Mouse (Mus musculus): Measurements from ENCODE around the gene Olfr394. TPM values are rescaled to one million over a fixed set of nuclear protein-coding genes. Genes with fewer than 3 reads are reported as not detected.
"Not testable (repeated sequence)": the region's sequence is repeated elsewhere in the genome, so short reads cannot be mapped to it uniquely, and the experiment has no call there.

The Olfr394 gene
- not detected for total RNA-seq (2021)

DNA sequence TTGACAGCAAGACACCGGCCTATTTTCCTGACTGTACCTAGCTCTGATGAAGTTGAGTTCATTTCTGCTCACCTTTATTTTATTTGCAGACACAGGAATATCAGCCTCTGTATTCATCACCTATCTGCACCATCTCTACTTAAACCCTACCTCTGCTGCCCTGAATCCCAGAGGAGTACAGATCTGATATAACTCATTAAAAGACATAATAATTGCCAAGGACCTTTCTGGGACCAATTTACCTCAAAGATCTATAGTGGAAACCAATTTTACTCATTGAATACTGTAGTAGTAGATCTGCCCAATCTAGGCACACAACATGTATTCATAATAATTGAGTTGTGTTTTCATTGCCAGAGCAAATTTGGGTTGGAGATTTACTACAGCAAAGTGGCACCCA is at the start of gene Olfr394:
Gene Olfr394 (minus strand): TSS at position 101 of the 400 bp plus-strand sequence.
- no peak for DNase-seq (ENCODE audit: extremely low spot score in 1 of 2, low spot score in 2 of 2)
- intact Hi-C loops (cut with DNase I): loop anchor here (5.0 kb wide), 1 partner anchor 233 kb away; no protein-coding TSS in a partner anchor

DNA sequence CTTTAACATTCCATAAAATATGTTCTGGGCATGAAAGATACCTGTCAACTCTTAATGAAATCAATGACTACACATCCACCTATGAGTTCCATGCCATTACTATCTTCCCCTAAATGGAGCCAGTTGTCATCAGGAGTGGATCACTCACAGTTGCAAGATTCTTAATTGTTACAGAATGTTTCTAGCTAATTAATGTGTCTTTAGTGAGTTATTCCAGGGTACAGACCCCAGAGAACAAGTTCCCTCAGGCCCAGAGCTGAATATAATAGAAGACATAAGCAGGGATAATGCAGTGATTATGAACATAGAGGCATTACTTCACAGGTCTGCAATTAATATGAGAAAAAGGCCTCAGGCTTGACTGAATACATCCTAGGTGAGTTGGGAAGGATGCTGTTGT is 45.8 kb upstream of the Olfr394 start, which contains the start of gene Olfr23:
Gene Olfr23 (plus strand): TSS at position 301 of the 400 bp plus-strand sequence.
- intact Hi-C loops (cut with DNase I): no loop called here
- no peak for DNase-seq (ENCODE audit: extremely low spot score in 1 of 2, low spot score in 2 of 2)

DNA sequence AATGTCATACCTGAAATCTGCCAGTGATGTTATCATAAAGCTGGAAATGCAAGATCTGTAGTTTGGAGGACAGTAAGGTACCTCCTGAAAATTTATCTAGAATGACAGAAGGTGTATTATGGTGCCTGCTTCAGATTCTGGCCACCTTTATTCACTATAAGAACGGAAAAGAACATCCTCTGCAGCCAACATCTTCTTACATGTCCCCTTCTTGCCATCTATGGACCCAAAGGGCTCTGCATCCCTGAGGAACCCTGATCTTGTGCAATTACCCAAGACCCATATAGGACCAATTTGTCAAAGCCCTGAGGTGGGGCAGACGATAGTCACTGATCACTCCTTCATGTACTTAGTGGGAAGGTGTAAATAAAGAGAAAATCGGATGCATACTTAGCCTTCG is 18.6 kb upstream of the Olfr394 start, which contains the start of gene Olfr395:
Gene Olfr395 (minus strand): TSS at position 101 of the 400 bp plus-strand sequence.
- DNase-seq (ENCODE audit: extremely low spot score in 1 of 2, low spot score in 2 of 2); intact Hi-C loops (cut with DNase I): not testable (repeated sequence)

DNA sequence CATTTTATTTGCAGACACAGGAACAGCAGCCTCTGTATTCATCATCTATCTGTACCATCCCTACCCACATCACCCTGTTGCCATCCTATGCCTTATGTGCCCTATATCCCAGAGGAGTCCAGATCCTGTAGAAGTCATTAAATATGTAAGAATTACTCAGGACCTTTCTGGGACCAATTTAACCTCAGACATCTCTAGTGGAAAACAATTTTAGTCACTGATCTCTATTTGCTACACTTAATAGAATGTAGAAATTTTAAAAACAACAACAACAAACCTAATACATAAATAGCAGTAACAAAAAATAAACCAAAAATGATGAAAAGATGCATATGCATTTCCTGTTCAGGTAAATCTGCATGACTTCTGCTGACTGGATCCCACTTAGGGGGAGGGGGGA is 39.2 kb downstream of the Olfr394 start, which contains the start of gene Olfr393:
Gene Olfr393 (minus strand): TSS at position 101 of the 400 bp plus-strand sequence.
- intact Hi-C loops (cut with DNase I): no loop called here
- DNase-seq (ENCODE audit: extremely low spot score in 1 of 2, low spot score in 2 of 2): no peak

Other genes starting within 250 kb of the Olfr394 start
- not detected for gene Zfp735, start 202.0 kb downstream of the Olfr394 start, total RNA-seq (2021)
- gene Olfr389, start 110.1 kb downstream of the Olfr394 start, total RNA-seq (2021): not detected
- gene Olfr390, start 107.8 kb downstream of the Olfr394 start, total RNA-seq (2021): not detected
- gene Olfr391-ps, start 87.7 kb downstream of the Olfr394 start, total RNA-seq (2021): not detected
- gene Olfr392, start 73.7 kb downstream of the Olfr394 start, total RNA-seq (2021): not detected
- gene Olfr393, start 39.3 kb downstream of the Olfr394 start, total RNA-seq (2021): not detected
- gene Olfr395, start 18.5 kb upstream of the Olfr394 start, total RNA-seq (2021): not detected
- gene Olfr23, start 45.9 kb upstream of the Olfr394 start, total RNA-seq (2021): not detected
- not detected for gene Olfr397, start 70.0 kb upstream of the Olfr394 start, total RNA-seq (2021)
- not detected for gene Olfr398, start 99.6 kb upstream of the Olfr394 start, total RNA-seq (2021)
- gene Olfr139, start 165.8 kb upstream of the Olfr394 start, total RNA-seq (2021): not detected
- gene Olfr399, start 165.8 kb upstream of the Olfr394 start, total RNA-seq (2021): not detected
- gene Zfp616, start 179.2 kb upstream of the Olfr394 start, total RNA-seq (2021): not detected
- gene Olfr401, start 222.9 kb upstream of the Olfr394 start, total RNA-seq (2021): not detected